Mouse (Mus musculus): ENCODE data around the gene Tatdn2. TPM values are rescaled to one million over a fixed set of nuclear protein-coding genes. Genes with fewer than 3 reads are reported as not detected.

Tatdn2 gene
- polyA plus RNA-seq, 2 experiments: 1.9 to 22.0 TPM

DNA sequence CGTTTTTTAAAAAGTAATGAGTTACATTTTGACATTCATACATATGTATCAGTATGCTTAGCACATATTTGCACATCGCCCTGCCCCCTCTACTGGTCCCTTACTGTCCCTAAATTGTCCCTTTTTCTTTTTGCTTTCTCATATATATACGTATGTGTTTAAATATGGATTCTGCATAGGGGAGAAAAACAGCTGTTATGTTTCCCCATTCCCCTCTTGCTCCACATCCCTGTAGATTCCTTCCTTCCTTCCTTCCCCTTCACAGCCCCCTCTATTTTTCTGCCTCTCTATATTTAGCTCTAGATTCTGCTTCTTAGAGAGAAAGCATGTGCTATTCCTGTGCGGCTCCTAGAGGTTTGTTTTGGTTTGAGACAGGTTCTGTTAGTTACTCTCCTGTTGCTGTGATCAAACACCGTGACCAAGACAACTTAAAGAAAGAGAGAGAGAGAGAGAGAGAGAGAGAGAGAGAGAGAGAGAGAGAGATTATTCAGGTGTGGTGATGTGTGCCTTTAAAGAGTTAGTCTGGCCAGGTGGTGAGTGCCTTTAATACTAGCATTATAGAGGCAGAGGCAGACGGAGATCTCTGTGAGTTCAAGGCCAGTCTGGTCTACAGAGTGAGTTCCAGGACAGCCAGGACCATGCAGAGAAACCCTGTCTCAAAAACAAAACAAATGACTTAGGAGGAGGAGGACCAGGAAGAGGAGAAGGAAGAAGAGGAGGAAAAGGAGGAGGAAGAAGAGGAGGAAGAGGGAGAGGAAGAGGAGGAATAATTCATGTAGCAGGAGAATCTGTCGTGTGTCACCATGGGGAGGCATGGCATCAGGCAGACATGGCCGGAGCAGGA, 37.0 kb upstream of the Tatdn2 start:
- WGBS: 74% methylated on average over 8 of the region's 8 CpGs
- ATAC-seq (ENCODE audit: low FRiP score, low read depth) (no peak), DNase-seq (ENCODE audit: low spot score) (no peak)
- Histone ChIP-seq H3K27ac (replicated peaks; ENCODE audit: low read depth, low read length) (no peak overlapping the region), H3K36me3 (ENCODE audit: control insufficient read depth, insufficient read depth, low read length) (no peaks in the 10 kb centered on the region), H3K27me3 (ENCODE audit: control insufficient read depth, insufficient read depth, low read length) (no peaks in the 10 kb centered on the region), H3K9ac (ENCODE audit: low read depth, low read length, severe bottlenecking) (no peak overlapping the region), H3K4me3 (replicated peaks; ENCODE audit: low read length) (no peak overlapping the region), H3K4me2 (replicated peaks; ENCODE audit: low read depth, low read length, severe bottlenecking) (no peak overlapping the region), H3K9me3 (ENCODE audit: control insufficient read depth, low read length) (no peaks in the 10 kb centered on the region), H3K4me1 (ENCODE audit: control insufficient read depth, insufficient read depth, low read length) (0 out of 2 replicates have a peak, but pooled peaks cover 8% of the 10 kb centered on the region)
- TF ChIP-seq POLR2A (IDR thresholded peaks at IDR 0.05; ENCODE audit: borderline replicate concordance, extremely low read depth, insufficient read depth, insufficient read length): no peak

DNA sequence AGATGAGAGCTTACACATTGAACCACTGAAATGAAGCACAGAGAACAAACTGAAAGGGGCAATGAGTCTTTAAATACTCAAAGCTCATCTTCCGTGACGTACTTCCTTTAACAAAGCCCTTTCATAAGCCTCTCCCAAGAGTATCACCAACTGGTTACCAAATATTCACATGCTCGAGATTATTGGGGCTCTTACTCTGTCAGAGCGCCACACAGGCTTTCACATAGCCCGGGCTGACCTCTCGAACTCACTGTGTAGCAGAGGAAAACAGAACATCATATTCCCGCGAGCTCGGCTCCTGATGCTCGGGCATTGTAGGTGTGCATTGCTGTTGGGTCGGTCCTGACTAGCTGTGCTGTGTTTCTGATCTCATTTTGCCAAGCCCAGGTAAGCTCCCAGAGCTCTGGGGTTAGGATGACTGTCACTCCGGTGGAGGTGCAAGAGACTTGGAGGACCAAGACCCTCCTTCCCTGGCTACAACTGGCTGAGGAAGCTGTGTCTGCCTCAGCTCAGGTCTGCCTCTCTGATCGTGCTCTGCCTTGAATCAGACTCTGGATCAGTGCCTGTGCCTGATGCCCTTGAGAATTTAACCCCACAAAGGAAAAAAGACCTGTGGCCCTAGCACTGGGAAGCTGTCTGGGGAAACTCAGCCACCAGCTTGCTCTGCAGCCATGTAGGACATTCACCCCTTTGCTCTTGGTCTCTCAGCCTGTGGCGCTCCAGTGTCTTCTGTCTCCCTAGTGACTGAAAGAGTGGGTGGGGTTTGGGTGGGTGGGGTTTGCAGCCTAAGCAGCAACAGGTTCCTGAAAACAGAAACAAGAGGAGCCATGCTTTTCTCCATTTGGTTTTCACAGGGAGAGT, 36.1 kb upstream of the Tatdn2 start:
- no peak for TF ChIP-seq POLR2A (IDR thresholded peaks at IDR 0.05; ENCODE audit: borderline replicate concordance, extremely low read depth, insufficient read depth, insufficient read length)
- WGBS: 69% methylated on average over 14 of the region's 14 CpGs
- Histone ChIP-seq H3K4me3 (replicated peaks; ENCODE audit: low read length) (no peak overlapping the region), H3K36me3 (ENCODE audit: control insufficient read depth, insufficient read depth, low read length) (no peaks in the 10 kb centered on the region), H3K27ac (replicated peaks; ENCODE audit: low read depth, low read length) (no peak overlapping the region), H3K4me1 (ENCODE audit: control insufficient read depth, insufficient read depth, low read length) (0 out of 2 replicates have a peak, but pooled peaks cover 8% of the 10 kb centered on the region), H3K9ac (ENCODE audit: low read depth, low read length, severe bottlenecking) (no peak overlapping the region), H3K9me3 (ENCODE audit: control insufficient read depth, low read length) (no peaks in the 10 kb centered on the region), H3K27me3 (ENCODE audit: control insufficient read depth, insufficient read depth, low read length) (no peaks in the 10 kb centered on the region), H3K4me2 (replicated peaks; ENCODE audit: low read depth, low read length, severe bottlenecking) (no peak overlapping the region)
- DNase-seq (ENCODE audit: low spot score): no peak
- no peak for ATAC-seq (ENCODE audit: low FRiP score, low read depth)

DNA sequence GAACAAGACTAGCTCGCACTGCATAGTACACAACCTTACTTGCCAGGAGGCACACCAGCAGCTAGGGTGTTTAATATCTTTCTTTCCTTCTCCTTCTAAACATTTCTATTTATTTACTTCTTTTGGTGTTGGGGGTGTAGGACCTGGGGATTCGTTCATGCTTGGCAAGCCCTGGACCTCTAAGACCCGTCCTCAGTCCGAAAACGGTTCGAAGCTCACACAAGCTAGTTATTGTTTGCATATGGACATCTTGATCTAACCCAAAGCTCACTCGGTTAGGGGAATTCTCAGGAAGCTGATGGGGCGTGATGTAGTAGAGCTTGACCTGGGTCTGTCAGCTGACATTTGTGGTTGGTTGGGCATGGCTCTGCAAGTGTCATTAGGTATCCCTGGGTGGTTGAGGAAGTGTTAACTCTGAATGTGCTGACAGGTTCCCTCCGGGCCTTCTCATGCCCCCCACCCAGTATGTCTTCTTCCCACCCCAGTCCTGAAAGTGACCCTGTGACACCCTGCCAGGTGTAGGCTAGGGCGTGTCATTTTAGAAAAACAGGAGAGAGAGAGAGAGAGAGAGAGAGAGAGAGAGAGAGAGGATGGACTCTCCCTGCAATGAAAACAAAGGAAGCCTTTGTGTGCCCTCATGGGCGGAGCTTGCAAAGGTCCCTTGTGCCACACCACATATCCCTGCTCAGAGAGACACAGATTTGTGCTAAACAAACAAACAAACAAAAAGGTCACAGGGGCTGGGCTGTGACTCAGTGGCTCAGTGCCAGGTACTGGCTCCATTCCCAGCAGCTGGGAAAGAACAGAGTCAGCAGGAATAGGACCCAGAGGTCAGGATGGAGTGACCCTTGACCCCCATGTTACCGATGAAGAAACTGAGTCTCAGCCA, 35.3 kb upstream of the Tatdn2 start:
- H3K4me2 ChIP-seq (replicated peaks; ENCODE audit: low read depth, low read length, severe bottlenecking): no peak overlapping the region
- no peak for TF ChIP-seq POLR2A (IDR thresholded peaks at IDR 0.05; ENCODE audit: borderline replicate concordance, extremely low read depth, insufficient read depth, insufficient read length)
- ATAC-seq (ENCODE audit: low FRiP score, low read depth): no peak
- no peak overlapping the region for H3K4me3 ChIP-seq (replicated peaks; ENCODE audit: low read length)
- H3K27me3 ChIP-seq (ENCODE audit: control insufficient read depth, insufficient read depth, low read length): no peaks in the 10 kb centered on the region
- 59% methylated on average over 12 of the region's 12 CpGs for WGBS
- H3K36me3 ChIP-seq (ENCODE audit: control insufficient read depth, insufficient read depth, low read length): no peaks in the 10 kb centered on the region
- no peak for DNase-seq (ENCODE audit: low spot score)
- no peaks in the 10 kb centered on the region for H3K9me3 ChIP-seq (ENCODE audit: control insufficient read depth, low read length)
- 0 out of 2 replicates have a peak, but pooled peaks cover 8% of the 10 kb centered on the region for H3K4me1 ChIP-seq (ENCODE audit: control insufficient read depth, insufficient read depth, low read length)
- no peak overlapping the region for H3K9ac ChIP-seq (ENCODE audit: low read depth, low read length, severe bottlenecking)
- no peak overlapping the region for H3K27ac ChIP-seq (replicated peaks; ENCODE audit: low read depth, low read length)

DNA sequence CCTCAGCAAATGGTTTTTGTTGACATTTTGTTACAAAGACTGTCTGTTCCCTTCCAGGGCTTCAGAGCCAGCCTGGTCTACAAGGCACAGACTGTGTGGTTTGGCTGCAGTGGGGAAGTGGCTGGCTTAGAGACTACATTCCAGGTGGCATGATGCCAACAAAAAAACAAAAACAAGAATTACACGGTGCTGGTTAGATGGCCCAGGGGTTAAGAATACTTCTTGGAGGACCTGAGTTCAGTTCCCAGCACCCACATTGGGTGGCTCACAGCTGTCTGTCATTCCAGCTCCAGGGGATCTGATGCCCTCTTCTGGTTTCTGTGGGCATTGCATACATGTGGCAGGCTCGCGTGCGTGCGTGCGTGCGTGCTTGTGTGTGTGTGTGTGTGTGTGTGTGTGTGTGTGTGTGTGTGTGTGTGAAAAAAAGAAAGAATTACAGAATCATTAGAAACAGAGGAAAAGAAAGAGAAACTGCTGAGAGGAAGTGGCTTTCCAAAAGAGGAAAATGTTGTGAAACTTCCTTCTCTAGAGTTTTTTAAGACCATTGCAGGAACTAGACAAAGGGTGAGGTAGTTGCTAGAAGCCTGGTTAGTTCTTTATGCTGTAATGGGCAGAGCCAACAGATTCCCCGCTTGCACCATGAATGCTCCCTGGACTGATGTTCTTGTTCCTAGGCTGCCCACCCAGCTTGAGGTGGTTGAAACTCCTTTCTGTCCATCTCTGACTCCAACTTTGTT, 33.7 kb upstream of the Tatdn2 start:
- H3K4me1 ChIP-seq (ENCODE audit: control insufficient read depth, insufficient read depth, low read length): 0 out of 2 replicates have a peak, but pooled peaks cover 8% of the 10 kb centered on the region
- no peaks in the 10 kb centered on the region for H3K27me3 ChIP-seq (ENCODE audit: control insufficient read depth, insufficient read depth, low read length)
- no peak overlapping the region for H3K9ac ChIP-seq (ENCODE audit: low read depth, low read length, severe bottlenecking)
- TF ChIP-seq POLR2A (IDR thresholded peaks at IDR 0.05; ENCODE audit: borderline replicate concordance, extremely low read depth, insufficient read depth, insufficient read length): no peak
- no peak overlapping the region for H3K27ac ChIP-seq (replicated peaks; ENCODE audit: low read depth, low read length)
- H3K4me2 ChIP-seq (replicated peaks; ENCODE audit: low read depth, low read length, severe bottlenecking): no peak overlapping the region
- no peak overlapping the region for H3K4me3 ChIP-seq (replicated peaks; ENCODE audit: low read length)
- WGBS: 91% methylated on average over 8 of the region's 8 CpGs
- ATAC-seq (ENCODE audit: low FRiP score, low read depth) (no peak), DNase-seq (ENCODE audit: low spot score) (no peak)
- H3K36me3 ChIP-seq (ENCODE audit: control insufficient read depth, insufficient read depth, low read length): no peaks in the 10 kb centered on the region
- no peaks in the 10 kb centered on the region for H3K9me3 ChIP-seq (ENCODE audit: control insufficient read depth, low read length)
